Mouse (Mus musculus) layer of hippocampus, adult 8-10 months (tissue): ENCODE data around the gene Cyp4a29. TPM values are rescaled to one million over a fixed set of nuclear protein-coding genes. Genes with fewer than 3 reads are reported as not detected.
"Not testable (repeated sequence)": the region's sequence is repeated elsewhere in the genome, so short reads cannot be mapped to it uniquely, and the experiment has no call there.

Source experiments
- DNase-seq, 2 experiments: peaks; one replicate each; pipeline ENCODE4 v3.0.0; 2022; ENCODE audit warnings: low spot score in 2 of 2
- total RNA-seq, 4 experiments: library from RNA; stranded (reverse); gene quantifications; 2 replicates each; pipeline ENCODE4 v1.2.4; 2022

The Cyp4a29 gene
- total RNA-seq, result not detected

DNA sequence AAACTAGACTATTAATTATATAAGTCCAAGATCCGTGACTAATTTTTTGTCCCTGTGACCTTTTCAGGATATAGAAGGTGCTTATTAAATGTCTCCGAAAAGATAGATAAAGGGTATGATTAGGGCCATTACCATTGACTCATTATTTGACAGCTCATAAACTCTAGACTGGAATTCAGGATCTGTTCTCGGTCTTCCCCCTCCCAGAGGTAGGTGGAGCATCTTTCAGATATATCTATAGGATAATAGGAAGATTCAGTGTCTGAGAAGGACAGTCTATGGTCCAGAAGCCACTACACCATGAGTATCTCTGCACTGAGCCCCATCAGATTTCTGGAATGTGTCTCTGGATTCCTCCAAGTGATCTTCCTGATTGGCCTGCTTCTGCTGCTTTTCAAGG lies at the start of gene Cyp4a29:
Gene Cyp4a29, plus strand, starts transcription at position 301 of the 400 bp plus-strand sequence.
- DNase-seq, result no peak

DNA sequence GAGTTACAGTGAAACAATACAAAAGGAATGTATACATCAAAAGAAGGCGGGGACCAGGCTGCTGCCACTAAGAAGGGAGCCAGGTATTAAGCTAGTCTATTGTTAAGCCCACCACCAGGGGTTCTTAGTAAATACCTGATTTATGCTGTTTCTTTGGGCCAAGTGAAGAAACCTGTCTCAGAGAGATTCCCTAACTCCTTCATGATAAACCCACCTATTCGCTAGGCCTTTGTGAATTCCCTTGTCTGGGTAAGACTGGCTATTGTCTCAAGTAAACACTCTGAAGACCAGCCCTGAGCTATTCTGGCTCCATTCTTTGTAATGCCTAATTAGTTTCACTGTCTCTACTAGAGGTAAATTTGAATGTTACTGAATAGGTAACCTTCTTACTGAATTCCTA lies 9.0 kb upstream of the Cyp4a29 start:
- not testable (repeated sequence) for DNase-seq

DNA sequence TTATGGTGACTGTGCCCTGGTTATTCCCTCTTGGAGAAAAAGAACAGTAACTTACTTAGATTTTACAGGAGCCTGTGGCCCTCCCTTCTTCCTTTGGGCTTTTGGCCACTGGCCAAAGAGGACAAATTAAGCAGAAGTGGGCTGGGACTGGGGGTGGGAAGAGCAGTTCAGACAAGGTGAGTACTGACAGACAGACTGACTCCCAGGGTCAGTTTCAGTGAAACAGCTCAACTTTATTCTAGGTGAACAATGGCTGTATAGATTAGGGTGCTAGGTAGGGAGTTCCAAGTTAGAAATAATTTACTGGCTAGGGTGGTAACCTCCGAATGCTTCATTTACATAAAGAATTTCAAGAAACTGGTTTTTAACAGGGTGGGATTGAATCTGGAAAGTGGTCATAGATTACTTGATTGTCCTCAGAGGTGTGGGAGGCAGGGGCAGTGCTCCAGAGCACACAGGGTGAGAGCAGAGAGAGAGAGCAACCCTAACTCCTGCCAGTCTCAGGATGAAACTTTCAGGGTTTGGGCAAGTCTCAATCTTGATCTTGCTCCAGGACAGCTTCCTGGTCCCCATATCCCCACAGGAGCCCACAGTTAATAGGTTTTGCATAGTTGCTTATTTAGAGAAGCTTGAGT lies 5.3 kb upstream of the Cyp4a29 start:
- no peak for DNase-seq

DNA sequence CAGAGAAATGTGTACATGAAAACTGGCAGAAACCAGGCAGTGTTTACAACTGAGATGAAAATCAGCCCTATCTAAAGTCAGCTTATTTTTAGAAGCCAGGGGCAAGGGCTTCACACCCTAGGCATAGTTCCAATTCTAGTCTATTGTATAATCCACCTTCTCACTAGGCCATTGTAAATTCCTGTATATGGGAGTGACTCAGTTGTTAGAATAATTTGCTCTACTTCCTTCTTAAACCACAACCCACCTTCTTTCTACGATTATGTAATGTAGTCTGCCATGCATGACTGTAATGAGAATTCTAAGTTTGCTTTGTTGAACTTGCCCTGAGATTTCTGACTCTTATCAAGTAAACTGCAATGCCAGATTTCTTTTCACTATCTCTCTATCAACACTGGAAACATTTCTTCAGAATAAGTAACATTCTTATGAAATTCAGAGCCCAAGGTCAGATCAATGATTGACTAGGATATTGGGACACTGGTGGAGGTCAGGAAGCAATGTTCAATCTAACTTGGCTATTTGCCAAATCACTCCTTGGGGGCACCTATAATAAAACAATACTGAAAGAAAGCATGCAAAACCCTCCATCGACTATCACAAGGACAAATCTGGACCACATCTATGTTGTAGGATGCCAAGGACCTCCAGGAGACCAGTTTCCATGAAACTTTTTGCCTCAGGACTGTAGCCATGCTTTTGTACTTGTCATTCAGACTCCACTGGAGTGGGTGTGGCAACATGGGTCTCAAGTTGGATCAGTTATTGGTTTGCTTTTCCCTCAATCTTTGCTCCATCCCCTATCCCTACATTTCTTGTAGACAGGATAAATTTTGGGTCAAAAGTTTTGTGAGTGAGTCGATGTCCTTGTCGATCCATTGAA lies 23.0 kb downstream of the Cyp4a29 start:
- not testable (repeated sequence) for DNase-seq

DNA sequence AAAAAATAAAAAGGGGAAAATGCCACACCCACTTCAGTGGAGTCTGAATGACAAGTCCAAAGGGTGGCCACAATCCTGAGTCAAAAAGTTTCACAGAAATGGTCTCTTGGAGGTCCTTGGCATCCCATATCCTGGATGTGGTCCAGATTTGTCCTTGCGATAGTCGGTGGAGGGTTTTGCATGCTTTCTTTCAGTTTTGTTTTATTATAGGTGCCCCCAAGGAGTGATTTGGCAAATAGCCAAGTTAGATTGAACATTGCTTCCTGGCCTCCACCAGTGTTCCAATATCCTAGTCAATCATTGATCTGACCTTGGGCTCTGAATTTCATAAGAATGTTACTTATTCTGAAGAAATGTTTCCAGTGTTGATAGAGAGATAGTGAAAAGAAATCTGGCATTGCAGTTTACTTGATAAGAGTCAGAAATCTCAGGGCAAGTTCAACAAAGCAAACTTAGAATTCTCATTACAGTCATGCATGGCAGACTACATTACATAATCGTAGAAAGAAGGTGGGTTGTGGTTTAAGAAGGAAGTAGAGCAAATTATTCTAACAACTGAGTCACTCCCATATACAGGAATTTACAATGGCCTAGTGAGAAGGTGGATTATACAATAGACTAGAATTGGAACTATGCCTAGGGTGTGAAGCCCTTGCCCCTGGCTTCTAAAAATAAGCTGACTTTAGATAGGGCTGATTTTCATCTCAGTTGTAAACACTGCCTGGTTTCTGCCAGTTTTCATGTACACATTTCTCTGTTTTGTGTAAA lies 36.5 kb downstream of the Cyp4a29 start:
- DNase-seq, result not testable (repeated sequence)

DNA sequence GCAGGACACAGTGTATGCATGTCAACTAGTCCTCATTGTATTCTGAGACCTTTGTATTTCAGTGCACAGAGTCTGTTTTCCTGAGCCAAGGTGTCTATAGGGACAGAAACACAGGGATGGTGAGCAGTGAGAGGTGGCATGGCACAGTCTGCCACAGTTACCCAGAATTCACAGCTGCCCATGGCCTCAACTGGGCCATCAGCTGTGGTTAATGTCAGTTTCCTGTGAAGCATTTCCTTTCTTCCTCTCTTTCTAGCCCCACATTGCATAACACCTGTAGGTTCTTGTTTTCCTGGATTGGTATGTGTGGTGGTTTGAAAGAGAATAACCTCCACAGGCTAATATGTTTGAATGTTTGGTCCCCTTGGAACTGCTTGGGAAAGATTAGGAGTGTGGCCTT lies 38.5 kb downstream of the Cyp4a29 start:
- no peak for DNase-seq

DNA sequence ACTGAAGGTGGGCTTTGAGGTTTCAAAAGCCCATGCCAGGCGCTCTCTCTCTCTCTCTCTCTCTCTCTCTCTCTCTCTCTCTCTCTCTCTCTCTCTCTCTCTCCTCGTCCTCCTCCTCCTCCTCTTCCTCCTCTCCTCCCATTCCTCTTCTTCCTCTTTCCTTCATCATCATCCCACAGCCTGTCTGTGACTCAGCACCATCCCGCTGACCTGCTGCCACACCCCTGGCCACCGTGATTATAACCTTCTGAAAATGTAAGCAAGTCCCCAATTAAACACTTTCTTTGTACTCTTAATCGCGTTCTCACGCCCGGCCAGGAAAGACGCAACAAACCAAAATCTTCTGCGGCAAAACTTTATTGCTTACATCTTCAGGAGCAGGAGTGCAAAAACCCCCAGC lies 38.9 kb downstream of the Cyp4a29 start:
- not testable (repeated sequence) for DNase-seq

DNA sequence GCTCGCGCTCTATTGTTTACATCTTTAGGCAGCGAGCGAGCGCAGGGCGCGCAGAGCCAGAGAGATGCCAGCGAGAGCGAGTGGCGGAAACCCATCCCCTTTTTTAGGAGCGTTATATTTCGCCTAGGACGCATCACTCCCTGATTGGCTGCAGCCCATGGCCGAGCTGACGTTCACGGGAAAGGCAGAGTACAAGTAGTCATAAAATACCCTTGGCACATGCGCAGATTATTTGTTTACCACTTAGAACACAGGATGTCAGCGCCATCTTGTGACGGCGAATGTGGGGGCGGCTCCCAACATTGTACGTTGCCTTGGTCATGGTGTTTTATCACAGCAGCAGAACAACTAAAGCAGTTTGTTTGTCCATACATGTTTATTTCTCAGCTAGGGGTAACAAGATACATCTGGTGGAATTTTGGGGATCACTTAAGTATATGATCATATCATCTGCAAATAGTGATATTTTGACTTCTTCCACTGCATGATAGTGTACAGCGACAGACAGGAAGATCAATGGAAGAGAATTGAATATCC lies 39.4 kb downstream of the Cyp4a29 start:
- not testable (repeated sequence) for DNase-seq

DNA sequence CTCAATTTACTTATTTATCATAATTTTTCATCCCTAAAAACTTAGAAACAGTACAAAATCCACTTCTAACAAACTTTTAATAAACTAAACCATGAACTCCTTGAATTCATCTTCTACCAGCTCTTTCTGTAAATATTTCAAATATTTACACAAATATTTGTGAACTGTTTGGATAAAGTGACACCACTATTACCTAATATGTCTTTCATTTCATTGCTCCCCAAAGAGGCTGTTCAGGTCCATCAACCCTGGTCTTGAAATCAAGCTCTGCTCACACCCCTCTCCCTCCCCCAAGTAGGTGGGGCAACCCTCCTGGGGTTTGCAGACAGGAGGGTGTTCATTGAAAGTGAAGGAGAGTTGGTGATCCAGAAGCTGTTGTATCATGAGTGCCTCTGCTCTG lies 56.9 kb downstream of the Cyp4a29 start, which contains the start of gene Cyp4a12a:
Gene Cyp4a12a, plus strand, starts transcription at position 301 of the 400 bp plus-strand sequence.
- not testable (repeated sequence) for DNase-seq

Other genes with a start within 250 kb of the Cyp4a29 start
- under 1 TPM in 3 of 4 experiments, not detected in 1; 0.12 to 0.54 (median 0.20) TPM for gene Stil, start 241.9 kb upstream of the Cyp4a29 start, total RNA-seq
- gene Tal1, start 185.7 kb upstream of the Cyp4a29 start, total RNA-seq, result 1 to 10 TPM; 1.1 to 2.6 (median 1.7) TPM
- gene Pdzk1ip1, start 153.4 kb upstream of the Cyp4a29 start, total RNA-seq, result 1 to 10 TPM in 1 of 4 experiments, under 1 TPM in 3; 0.54 to 1.5 (median 0.74) TPM
- 1 to 10 TPM; 8.1 to 8.9 (median 8.5) TPM for gene Cyp4x1, start 107.8 kb upstream of the Cyp4a29 start, total RNA-seq
- not detected for gene Cyp4a12a, start 57.0 kb downstream of the Cyp4a29 start, total RNA-seq
- gene Cyp4a12b, start 169.5 kb downstream of the Cyp4a29 start, total RNA-seq, result not detected
- gene Cyp4a30b, start 210.5 kb downstream of the Cyp4a29 start, total RNA-seq, result not detected